In the genomic region with DNA sequence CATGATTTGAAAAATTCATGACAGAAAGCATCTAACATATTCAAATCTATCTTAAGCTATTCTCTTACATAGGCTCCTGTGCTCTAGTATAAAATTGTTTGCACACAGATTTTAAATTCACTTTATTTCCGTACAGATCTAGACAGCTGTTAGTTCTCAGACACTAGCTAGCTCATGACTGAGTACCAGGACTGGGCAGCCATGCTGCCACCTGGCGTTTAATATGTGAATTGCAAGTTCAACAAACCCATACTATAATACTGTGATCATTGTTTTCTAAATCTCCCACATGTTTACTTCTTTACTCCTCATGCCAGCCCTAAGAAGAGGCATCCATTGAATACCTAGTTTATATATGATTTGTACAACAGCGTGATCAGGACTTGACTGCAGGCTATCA, we compare ENCODE assay signal across 8 mouse cellular contexts. TPM values are rescaled to one million over a fixed set of nuclear protein-coding genes. Genes with fewer than 3 reads are reported as not detected.
A peak's percentile ranks its signal among the peaks of the same experiment; 100 is the strongest.
DNase-seq lines count a peak whose midpoint lies in the region; ATAC-seq and TF ChIP-seq lines count a peak whose summit lies in the region.

No protein-coding gene starts in this region.

- no peak overlapping the region for H3K4me2 ChIP-seq in forebrain, embryonic 15.5 days (replicated peaks)
- H3K4me2 ChIP-seq in liver, embryonic 16.5 days (ENCODE audit: low read depth, low read length), result no peak overlapping the region

- no peaks in the 10 kb centered on the region for H3K36me3 ChIP-seq in testis, adult 2 months (ENCODE audit: control insufficient read depth, insufficient read depth, low read length)
- no peaks in the 10 kb centered on the region for H3K36me3 ChIP-seq in forebrain, embryonic 15.5 days
- H3K36me3 ChIP-seq in kidney, adult 2 months (ENCODE audit: control insufficient read depth, insufficient read depth, low read length), result no peaks in the 10 kb centered on the region
- H3K36me3 ChIP-seq in liver, embryonic 16.5 days (ENCODE audit: control insufficient read depth, insufficient read depth), result no peaks in the 10 kb centered on the region

- H3K27ac ChIP-seq in testis, adult 2 months (ENCODE audit: control insufficient read depth, insufficient read depth, low read depth, low read length), result no peak overlapping the region
- no peak overlapping the region for H3K27ac ChIP-seq in forebrain, embryonic 15.5 days (replicated peaks)
- no peak overlapping the region for H3K27ac ChIP-seq in kidney, adult 2 months (ENCODE audit: insufficient read depth, low read depth, low read length)
- H3K27ac ChIP-seq in liver, embryonic 16.5 days (ENCODE audit: low read length), result no peak overlapping the region

- H3K27me3 ChIP-seq in testis, adult 2 months (ENCODE audit: control insufficient read depth, insufficient read depth, low read length), result no peaks in the 10 kb centered on the region
- no peaks in the 10 kb centered on the region for H3K27me3 ChIP-seq in forebrain, embryonic 15.5 days
- H3K27me3 ChIP-seq in kidney, adult 2 months (replicated peaks; ENCODE audit: control insufficient read depth, insufficient read depth, low read length), result no peaks in the 10 kb centered on the region
- H3K27me3 ChIP-seq in liver, embryonic 16.5 days (ENCODE audit: control insufficient read depth, insufficient read depth, low read depth, low read length), result no peaks in the 10 kb centered on the region

- TF ChIP-seq POLR2A in testis, adult 2 months (IDR thresholded peaks at IDR 0.05; ENCODE audit: control insufficient read depth, low read depth, low read length), result no peak
- TF ChIP-seq POLR2A in kidney, adult 2 months (IDR thresholded peaks at IDR 0.05; ENCODE audit: low read depth, low read length), result no peak

- H3K4me3 ChIP-seq in testis, adult 2 months (ENCODE audit: control insufficient read depth, low read depth, low read length), result no peak overlapping the region
- H3K4me3 ChIP-seq in forebrain, embryonic 15.5 days, result no peak overlapping the region
- no peak overlapping the region for H3K4me3 ChIP-seq in kidney, adult 2 months (ENCODE audit: insufficient read depth, low read depth, low read length)
- H3K4me3 ChIP-seq in liver, embryonic 16.5 days (ENCODE audit: low read depth, low read length), result no peak overlapping the region

- 14% methylated on average over 3 of the region's 3 CpGs for WGBS in forebrain, embryonic 15.5 days
- 4% methylated on average over 3 of the region's 3 CpGs for WGBS in kidney, adult 2 months
- WGBS in liver, embryonic 16.5 days (ENCODE audit: insufficient replicate concordance), result 9% methylated on average over 3 of the region's 3 CpGs

- DNase-seq in testis, postnatal 14 days (ENCODE audit: low spot score), result no peak
- DNase-seq in brain, adult 2 months (ENCODE audit: low read depth, low spot score), result peak; percentile 65
- peak; percentile 70 for DNase-seq in kidney, adult 2 months
- peak; percentile 8 for DNase-seq in retina, postnatal 7 days (ENCODE audit: low read depth, low spot score)
- no peak for DNase-seq in ovary, postnatal 36 days (ENCODE audit: low spot score)

- H3K9ac ChIP-seq in forebrain, embryonic 15.5 days (replicated peaks), result no peak overlapping the region
- H3K9ac ChIP-seq in liver, embryonic 16.5 days (ENCODE audit: low read depth, low read length), result no peak overlapping the region

- H3K9me3 ChIP-seq in forebrain, embryonic 15.5 days, result no peaks in the 10 kb centered on the region
- no peaks in the 10 kb centered on the region for H3K9me3 ChIP-seq in liver, embryonic 16.5 days (replicated peaks; ENCODE audit: control insufficient read depth, low read length)

- H3K4me1 ChIP-seq in testis, adult 2 months (ENCODE audit: control insufficient read depth, insufficient read depth, low read length), result no peaks in the 10 kb centered on the region
- H3K4me1 ChIP-seq in forebrain, embryonic 15.5 days, result no peaks in the 10 kb centered on the region
- no peaks in the 10 kb centered on the region for H3K4me1 ChIP-seq in kidney, adult 2 months (ENCODE audit: control insufficient read depth, insufficient read depth, low read length)
- no peaks in the 10 kb centered on the region for H3K4me1 ChIP-seq in liver, embryonic 16.5 days (ENCODE audit: control insufficient read depth, low read depth, low read length)

- ATAC-seq in forebrain, embryonic 15.5 days (replicated peaks), result peak; percentile 71
- 0 out of 2 replicates have a peak, but pooled peaks have one; percentile 41 for ATAC-seq in liver, embryonic 16.5 days (ENCODE audit: low read depth)

- TF ChIP-seq CTCF in testis, adult 2 months (IDR thresholded peaks at IDR 0.05; ENCODE audit: control insufficient read depth, insufficient read depth, insufficient replicate concordance, low read depth, low read length), result peak; percentile 34; the same call in 1 of the 2 replicates
- peak; percentile 88 for TF ChIP-seq CTCF in kidney, adult 2 months (conservative IDR thresholded peaks at IDR 0.05; ENCODE audit: insufficient read depth, insufficient read length, low read depth, low read length)

RNA-seq across cellular contexts. Expression of gene D1Ertd622e, which starts 26.9 kb away (rescaled TPM):
- 6.8 and 7.2 TPM in 2 replicates for polyA plus RNA-seq in testis, adult 2 months (2012; rRNA removed)
- polyA plus RNA-seq in forebrain, embryonic 15.5 days (2015; fragmentation: Nextera tagmentation; extraction: Ambion mirVana), result 54.7 and 58.2 TPM in 2 replicates
- 21.2 and 22.8 TPM in 2 replicates for polyA plus RNA-seq in kidney, adult 2 months (2012; rRNA removed)
- polyA plus RNA-seq in liver, embryonic 16.5 days (2015; fragmentation: Nextera tagmentation; extraction: Ambion mirVana), result 43.7 and 51.3 TPM in 2 replicates

Comparison
In these comparisons a context has a peak if more than half of its experiments do, and no peak if none do; other contexts are left out.
1. DNase-seq: peak in brain, adult 2 months (single experiment), kidney, adult 2 months (single experiment) and retina, postnatal 7 days (single experiment); none in testis, postnatal 14 days (single experiment) and ovary, postnatal 36 days (single experiment).